Mouse (Mus musculus): ENCODE measurements around the gene Egfr.

DNA sequence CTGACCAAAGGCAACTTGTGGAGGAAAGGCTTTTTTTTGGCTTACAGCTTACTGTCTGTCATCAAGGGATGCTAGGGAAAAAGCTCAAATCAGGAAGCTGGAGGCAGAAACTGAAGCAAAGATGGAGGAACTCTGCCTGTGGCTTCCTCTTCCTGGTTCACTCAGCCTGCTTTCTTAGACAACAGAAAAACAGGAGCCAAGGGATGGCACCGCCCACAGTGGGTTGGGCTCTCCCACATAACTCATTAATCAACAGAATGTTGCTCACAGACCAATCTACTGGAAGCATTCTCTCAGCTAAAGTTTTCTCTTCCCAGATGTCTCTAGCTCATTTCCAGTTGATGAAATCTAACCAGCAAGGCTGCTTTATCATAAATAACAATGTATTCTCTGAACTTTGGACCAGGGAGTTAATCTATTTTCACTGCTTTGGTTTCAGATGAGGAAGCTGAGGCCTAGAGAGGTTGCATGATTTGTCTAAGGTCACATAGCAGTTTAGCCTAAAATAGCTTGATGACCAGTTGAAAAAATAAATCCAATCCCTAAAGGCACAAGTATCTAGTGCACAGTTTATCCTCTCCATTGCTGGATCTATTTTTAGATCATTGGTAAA is 155.6 kb downstream of the Egfr start:
- no peak for TF ChIP-seq POLR2A (IDR thresholded peaks at IDR 0.05; ENCODE audit: borderline replicate concordance, extremely low read depth, insufficient read depth, insufficient read length, poor library complexity, severe bottlenecking)
- no peak for TF ChIP-seq CTCF (IDR thresholded peaks at IDR 0.05; ENCODE audit: borderline replicate concordance, extremely low read depth, insufficient read depth, insufficient read length)
